Mouse (Mus musculus) MEL (cell line): ENCODE measurements around the gene Palm. TPM values are rescaled to one million over a fixed set of nuclear protein-coding genes. Genes with fewer than 3 reads are reported as not detected.

Experiments used
- DNase-seq: peaks from one replicate; pipeline ENCODE4 v3.0.0; 2011; ENCODE audit warnings: low read depth, low spot score
- H3K27ac ChIP-seq: 2 replicates; pipeline ENCODE4 v1.5.1; 2012; ENCODE audit warnings: low read depth, mild to moderate bottlenecking, control low read depth, low read length, moderate library complexity; ENCODE audit not compliant: control insufficient read depth
- H3K27me3 ChIP-seq, 2 experiments: fragments of 150-350 bp in 1 of 2; sonication (generic) in 1 of 2; 2 replicates each; pipeline ENCODE4 v1.6.1; 2012; ENCODE audit warnings: low read length in 2 of 2, mild to moderate bottlenecking in 2 of 2, improper control_type of control experiment in 1 of 2, moderate library complexity in 1 of 2; ENCODE audit not compliant: insufficient read depth in 2 of 2, control insufficient read depth in 1 of 2
- H3K36me3 ChIP-seq, 2 experiments: 2 replicates each; pipeline ENCODE4 v1.6.1; 2012 to 2014; ENCODE audit warnings: low read length in 2 of 2, improper control_type of control experiment in 1 of 2, inconsistent platforms in 1 of 2, mild to moderate bottlenecking in 1 of 2; ENCODE audit not compliant: insufficient read depth in 2 of 2, control insufficient read depth in 1 of 2
- H3K4me1 ChIP-seq, 2 experiments: fragments of 150-350 bp in 1 of 2; sonication (generic) in 1 of 2; 2 replicates each; pipeline ENCODE4 v1.6.1; 2012; ENCODE audit warnings: low read length in 2 of 2, improper control_type of control experiment in 1 of 2, mild to moderate bottlenecking in 1 of 2; ENCODE audit not compliant: insufficient read depth in 2 of 2, control insufficient read depth in 1 of 2
- H3K4me3 ChIP-seq, 2 experiments: fragments of 150-350 bp in 1 of 2; sonication (generic) in 1 of 2; 2 replicates each; pipeline ENCODE4 v1.5.1; 2012; ENCODE audit warnings: low read depth in 2 of 2, low read length in 2 of 2, mild to moderate bottlenecking in 2 of 2, moderate library complexity in 2 of 2, control low read depth in 1 of 2, improper control_type of control experiment in 1 of 2; ENCODE audit not compliant: control insufficient read depth in 1 of 2, insufficient read depth in 1 of 2
- H3K79me2 ChIP-seq: 2 replicates; pipeline ENCODE4 v1.6.1; 2012; ENCODE audit warnings: mild to moderate bottlenecking, low read length, moderate library complexity; ENCODE audit not compliant: control insufficient read depth, poor library complexity, insufficient read depth
- H3K9ac ChIP-seq: 2 replicates; pipeline ENCODE4 v1.6.1; 2012; ENCODE audit warnings: low read depth, mild to moderate bottlenecking, control low read depth, low read length, moderate library complexity; ENCODE audit not compliant: control insufficient read depth, poor library complexity, severe bottlenecking
- H3K9me3 ChIP-seq: fragments of 150-350 bp; sonication (generic); replicated peaks from 2 replicates; pipeline ENCODE4 v1.6.1; 2012; ENCODE audit warnings: mild to moderate bottlenecking, low read length, improper control_type of control experiment, moderate library complexity; ENCODE audit not compliant: insufficient read depth
- BHLHE40 ChIP-seq: IDR thresholded peaks from 2 replicates; pipeline ENCODE4 v1.6.1; 2012; ENCODE audit warnings: low read depth, mild to moderate bottlenecking, inconsistent platforms, low read length, improper control_type of control experiment, borderline replicate concordance
- ELF1 ChIP-seq: IDR thresholded peaks from 2 replicates; pipeline ENCODE4 v1.6.1; 2014; ENCODE audit warnings: low read depth, mild to moderate bottlenecking, inconsistent platforms, low read length, improper control_type of control experiment, moderate library complexity
- ETS1 ChIP-seq: IDR thresholded peaks from 2 replicates; pipeline ENCODE4 v1.6.1; 2012; ENCODE audit warnings: low read depth, mild to moderate bottlenecking, inconsistent platforms, low read length, improper control_type of control experiment, moderate library complexity
- GABPA ChIP-seq: IDR thresholded peaks from 2 replicates; pipeline ENCODE4 v1.6.1; 2012; ENCODE audit warnings: low read depth, mild to moderate bottlenecking, inconsistent platforms, low read length, improper control_type of control experiment, moderate library complexity
- GATA1 ChIP-seq: IDR thresholded peaks from 2 replicates; pipeline ENCODE4 v1.6.1; 2011; ENCODE audit warnings: low read depth, low read length, improper control_type of control experiment
- HCFC1 ChIP-seq: IDR thresholded peaks from 2 replicates; pipeline ENCODE4 v1.6.1; 2012; ENCODE audit warnings: low read depth, mild to moderate bottlenecking, inconsistent platforms, low read length, improper control_type of control experiment, moderate library complexity
- JUND ChIP-seq: IDR thresholded peaks from 2 replicates; pipeline ENCODE4 v1.6.1; 2011; ENCODE audit warnings: low read depth, mild to moderate bottlenecking, improper control_type of control experiment, low read length
- KAT2A ChIP-seq: conservative IDR thresholded peaks from 2 replicates; pipeline ENCODE4 v1.6.1; 2012; ENCODE audit warnings: low read depth, low read length, improper control_type of control experiment, inconsistent platforms
- MEF2A ChIP-seq: IDR thresholded peaks from 2 replicates; pipeline ENCODE4 v1.6.1; 2014; ENCODE audit warnings: low read depth, mild to moderate bottlenecking, inconsistent platforms, low read length, improper control_type of control experiment; ENCODE audit not compliant: poor library complexity, insufficient replicate concordance, severe bottlenecking; ENCODE audit errors: extremely low read depth
- MYB ChIP-seq: IDR thresholded peaks from 2 replicates; pipeline ENCODE4 v1.6.1; 2011; ENCODE audit warnings: mild to moderate bottlenecking, low read depth, low read length, improper control_type of control experiment
- MYC ChIP-seq: IDR thresholded peaks from 2 replicates; pipeline ENCODE4 v1.6.1; 2011; ENCODE audit warnings: low read depth, mild to moderate bottlenecking, low read length, improper control_type of control experiment, moderate library complexity
- NELFE ChIP-seq: IDR thresholded peaks from 2 replicates; pipeline ENCODE4 v1.6.1; 2011; ENCODE audit warnings: low read depth, low read length, improper control_type of control experiment
- POLR2AphosphoS5 ChIP-seq: IDR thresholded peaks from 2 replicates; pipeline ENCODE4 v1.6.1; 2012; ENCODE audit warnings: low read depth, borderline replicate concordance, mild to moderate bottlenecking, inconsistent platforms, low read length, moderate library complexity, mixed read lengths
- RAD21 ChIP-seq: IDR thresholded peaks from 2 replicates; pipeline ENCODE4 v1.6.1; 2011; ENCODE audit warnings: mild to moderate bottlenecking, low read depth, low read length, improper control_type of control experiment
- RCOR1 ChIP-seq: IDR thresholded peaks from 2 replicates; pipeline ENCODE4 v1.6.1; 2012; ENCODE audit warnings: low read depth, mild to moderate bottlenecking, inconsistent platforms, low read length, improper control_type of control experiment
- SMC3 ChIP-seq: IDR thresholded peaks from 2 replicates; pipeline ENCODE4 v1.6.1; 2011; ENCODE audit warnings: low read depth, low read length, improper control_type of control experiment
- TAL1 ChIP-seq: IDR thresholded peaks from 2 replicates; pipeline ENCODE4 v1.6.1; 2012; ENCODE audit warnings: mild to moderate bottlenecking, inconsistent platforms, low read length, moderate library complexity, mixed read lengths
- ZKSCAN1 ChIP-seq: IDR thresholded peaks from 2 replicates; pipeline ENCODE4 v1.6.1; 2012; ENCODE audit warnings: low read depth, mild to moderate bottlenecking, inconsistent platforms, low read length, improper control_type of control experiment, moderate library complexity
- ZNF384 ChIP-seq: IDR thresholded peaks from 2 replicates; pipeline ENCODE4 v1.6.1; 2012; ENCODE audit warnings: low read depth, mild to moderate bottlenecking, inconsistent platforms, low read length, improper control_type of control experiment
- polyA plus RNA-seq, 2 experiments: library from polyadenylated mRNA; stranded (reverse) in 1 of 2; unstranded in 1 of 2; fragments of >175 nt in 1 of 2; fragments of >200 nt in 1 of 2; gene quantifications; 2 replicates each; pipeline versions ENCODE4 v1.2.1 to v1.2.4; 2012; ENCODE audit warnings: low replicate concordance in 2 of 2, low read depth in 1 of 2; ENCODE audit not compliant: insufficient read length in 2 of 2, insufficient read depth in 1 of 2, missing spikeins in 1 of 2
- total RNA-seq: library from RNA; depleted of rRNA; stranded (reverse); fragments of 300-350 nt; gene quantifications from 2 replicates; pipeline ENCODE4 v1.2.3, GENCODE M21; 2012

Gene Palm
- total and polyA plus RNA-seq, 3 experiments: 4.8 to 15.5 TPM; not detected in 1

DNA sequence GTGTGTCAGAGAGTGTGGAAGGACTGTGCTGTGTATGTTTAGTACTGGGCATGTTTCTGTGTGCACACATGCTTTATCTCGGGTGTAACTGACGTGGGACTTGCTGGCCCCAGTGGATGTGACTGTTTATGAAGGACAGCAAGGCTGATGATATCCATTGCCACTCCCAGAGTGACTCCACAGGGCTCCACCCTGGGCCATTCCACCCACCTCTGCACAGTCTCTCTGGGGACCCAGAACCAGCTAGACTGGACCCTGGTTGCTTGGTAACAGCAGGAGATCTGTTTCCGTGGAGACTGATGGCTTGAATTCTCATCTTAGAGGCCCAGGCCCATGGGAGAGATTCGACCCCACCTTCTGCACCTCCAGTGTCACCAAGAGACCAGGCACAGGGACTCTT is 24.9 kb downstream of the Palm start:
- H3K27me3 ChIP-seq: no peaks in the 10 kb centered on the region
- H3K36me3 ChIP-seq: no peaks in the 10 kb centered on the region
- H3K79me2 ChIP-seq: no peaks in the 10 kb centered on the region
- H3K9ac ChIP-seq: no peak overlapping the region
- H3K27ac ChIP-seq: no peak overlapping the region
- H3K9me3 ChIP-seq: no peaks in the 10 kb centered on the region
- no peak for TF ChIP-seq JUND
- TF ChIP-seq ZKSCAN1: no peak
- TF ChIP-seq BHLHE40: no peak
- TF ChIP-seq ZNF384: no peak
- no peak for TF ChIP-seq MEF2A
- TF ChIP-seq HCFC1: no peak
- TF ChIP-seq ELF1: no peak
- TF ChIP-seq TAL1: no peak
- TF ChIP-seq POLR2AphosphoS5: no peak
- TF ChIP-seq MYC: no peak
- H3K4me1 ChIP-seq: no peaks in the 10 kb centered on the region
- DNase-seq: no peak
- no peak overlapping the region for H3K4me3 ChIP-seq

DNA sequence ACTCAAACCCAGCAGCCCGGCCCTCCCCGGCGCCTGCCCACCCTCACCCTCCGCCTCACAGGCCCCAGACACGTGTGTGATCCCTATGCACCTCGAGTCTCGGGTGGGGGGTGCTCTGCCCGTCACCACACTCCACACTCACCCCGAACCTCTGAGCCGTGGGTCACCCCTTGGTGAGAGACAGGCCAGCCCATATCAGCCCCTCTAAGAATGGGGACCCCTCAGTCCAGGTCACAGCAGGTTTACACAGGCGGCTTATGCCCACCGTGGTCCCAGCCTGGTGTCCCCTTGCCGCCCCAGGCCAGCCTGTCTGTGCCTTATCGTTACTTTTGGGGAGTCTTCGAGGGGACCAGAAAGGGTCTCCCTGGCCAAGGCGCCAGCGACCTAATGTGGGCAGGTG is 26.2 kb downstream of the Palm start:
- peaks cover 0 to 6% of the 10 kb centered on the region in 2 experiments; a peak in 1 of 4 replicates for H3K4me1 ChIP-seq

DNA sequence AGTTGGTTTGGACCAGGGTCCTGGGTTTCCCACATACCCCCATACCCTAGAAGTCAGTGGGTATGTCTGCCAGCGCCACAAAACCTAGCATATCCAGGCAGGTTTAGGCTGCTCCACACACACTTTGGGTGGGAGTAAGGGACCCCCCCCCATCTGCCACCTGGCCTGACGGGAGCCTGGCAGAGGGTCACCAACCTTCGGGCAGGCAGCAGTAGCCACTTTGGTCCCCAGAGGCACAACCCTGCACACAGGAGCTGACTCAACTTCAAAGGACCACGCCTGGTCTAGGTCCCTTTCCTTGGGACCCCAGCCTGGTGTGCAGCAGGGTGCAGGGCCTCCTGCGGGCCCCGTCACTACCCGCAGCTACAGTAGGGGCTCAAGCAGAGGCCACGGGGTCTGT is 26.9 kb downstream of the Palm start:
- Histone ChIP-seq H3K4me3 (no peak overlapping the region), H3K36me3 (no peaks in the 10 kb centered on the region), H3K9ac (no peak overlapping the region), H3K4me1 (peaks cover 0 to 10% of the 10 kb centered on the region in 2 experiments; a peak in 1 of 4 replicates), H3K27me3 (no peaks in the 10 kb centered on the region), H3K27ac (no peak overlapping the region), H3K9me3 (no peaks in the 10 kb centered on the region), H3K79me2 (no peaks in the 10 kb centered on the region)
- TF ChIP-seq KAT2A (no peak), ETS1 (no peak), MYC (no peak), SMC3 (no peak), NELFE (no peak), MEF2A (no peak), RCOR1 (no peak), GATA1 (no peak)
- no peak for DNase-seq

More for the DNA sequence above, 26.2 kb downstream of the Palm start:
- H3K79me2 ChIP-seq: no peaks in the 10 kb centered on the region
- H3K4me3 ChIP-seq: no peak overlapping the region
- TF ChIP-seq RAD21 (no peak), HCFC1 (no peak), GABPA (no peak), MYB (no peak), ZNF384 (no peak), ELF1 (no peak), ETS1 (no peak)
- H3K27me3 ChIP-seq: no peaks in the 10 kb centered on the region
- no peaks in the 10 kb centered on the region for H3K9me3 ChIP-seq
- H3K36me3 ChIP-seq: no peaks in the 10 kb centered on the region
- DNase-seq: no peak
- no peak overlapping the region for H3K9ac ChIP-seq
- no peak overlapping the region for H3K27ac ChIP-seq
